Mouse (Mus musculus) liver, embryonic 14.5 days (tissue): ENCODE data around the gene Pard6b.

Source experiments
- CTCF ChIP-seq: IDR thresholded peaks from 2 replicates; pipeline ENCODE4 v1.5.1; 2016; ENCODE audit warnings: antibody characterized with exemption, low read depth, control low read depth
- EP300 ChIP-seq: IDR thresholded peaks from 2 replicates; pipeline ENCODE4 v1.6.1; 2016; ENCODE audit warnings: antibody characterized with exemption, low read depth

- TF ChIP-seq CTCF (no peak), EP300 (no peak)
Measured at GRCm38 (mm10) chr2:168044681-168045287, 36.0 kb upstream of the Pard6b start.
